Mouse (Mus musculus): Measurements from ENCODE around the gene Ppt2.

Ppt2 gene

DNA sequence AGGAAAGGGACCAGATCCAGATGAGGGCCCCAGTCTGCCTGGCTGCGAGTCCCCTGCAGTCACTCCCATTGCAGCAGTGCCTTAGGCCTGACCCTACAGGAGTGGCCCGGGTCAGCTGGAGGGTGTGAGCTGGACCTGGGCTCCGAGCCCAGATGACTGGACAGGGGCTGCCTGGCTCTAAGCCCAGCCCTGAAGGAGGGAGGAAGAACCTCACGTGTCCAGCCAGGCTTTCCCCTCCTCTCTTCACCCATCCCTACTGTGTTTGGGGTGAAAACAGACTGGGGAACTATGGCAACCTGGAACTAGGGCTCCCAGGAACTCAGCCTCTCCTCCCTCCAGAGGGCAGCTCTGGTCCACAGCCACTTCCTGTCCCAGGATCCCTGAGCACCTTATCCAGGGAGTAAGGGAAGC, 27.3 kb upstream of the Ppt2 start:
- in situ Hi-C loops (cut with MboI) = no loop called here

- in situ Hi-C loops (cut with MboI) = no loop called here
Observed at GRCm38 (mm10) chr17:34655160-34655559, 26.9 kb upstream of the Ppt2 start.

DNA sequence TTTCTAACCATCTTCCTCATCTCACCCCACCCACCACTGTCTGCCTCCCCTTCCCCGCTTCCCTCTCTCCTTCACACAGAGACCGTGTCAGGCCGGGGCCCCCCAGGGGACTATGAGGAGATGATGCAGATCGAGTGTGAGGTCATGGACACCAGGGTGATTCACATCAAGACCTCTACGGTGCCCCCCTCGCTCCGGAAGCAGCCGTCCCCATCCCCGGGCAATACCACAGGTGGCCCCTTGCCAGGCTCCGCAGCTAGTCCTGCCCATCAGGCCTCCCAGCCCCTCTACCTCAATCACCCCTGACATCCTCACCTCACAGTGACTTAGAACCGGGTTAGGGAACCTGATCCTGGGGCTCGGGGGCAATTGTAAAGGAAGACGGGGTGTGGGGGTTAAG, 26.1 kb upstream of the Ppt2 start:
- in situ Hi-C loops (cut with MboI) = no loop called here

DNA sequence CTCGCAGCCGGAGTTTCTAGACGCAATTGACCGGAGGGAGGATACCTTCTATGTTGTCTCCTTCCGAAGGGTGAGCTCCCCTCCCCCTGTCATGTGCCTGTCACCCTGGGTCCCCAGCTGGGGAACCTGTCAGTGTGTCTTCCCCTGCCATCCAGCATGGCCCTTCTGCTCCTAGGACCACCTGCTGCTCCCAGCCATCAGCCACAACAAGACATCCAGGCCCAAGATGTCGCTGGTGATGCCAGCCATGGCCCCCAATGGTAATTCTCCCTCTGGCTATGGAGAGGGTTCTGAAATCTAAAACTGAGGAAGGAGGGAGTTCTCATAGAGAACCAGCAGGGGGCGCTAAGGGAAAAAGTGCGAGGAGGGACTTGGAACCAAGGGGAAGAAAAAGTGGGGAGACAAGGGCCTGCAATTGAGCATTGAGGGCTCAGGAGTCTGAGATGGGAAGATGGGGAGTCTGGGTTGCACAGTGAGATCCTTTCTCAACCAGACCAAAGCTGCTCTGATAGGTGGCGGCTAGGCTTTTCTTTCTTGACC, 25.5 kb upstream of the Ppt2 start:
- in situ Hi-C loops (cut with MboI) = no loop called here

- in situ Hi-C loops (cut with MboI) = no loop called here
Observed at GRCm38 (mm10) chr17:34652985-34653384, 24.7 kb upstream of the Ppt2 start.

- in situ Hi-C loops (cut with MboI) = no loop called here
Observed at GRCm38 (mm10) chr17:34652546-34652945, 24.2 kb upstream of the Ppt2 start.

DNA sequence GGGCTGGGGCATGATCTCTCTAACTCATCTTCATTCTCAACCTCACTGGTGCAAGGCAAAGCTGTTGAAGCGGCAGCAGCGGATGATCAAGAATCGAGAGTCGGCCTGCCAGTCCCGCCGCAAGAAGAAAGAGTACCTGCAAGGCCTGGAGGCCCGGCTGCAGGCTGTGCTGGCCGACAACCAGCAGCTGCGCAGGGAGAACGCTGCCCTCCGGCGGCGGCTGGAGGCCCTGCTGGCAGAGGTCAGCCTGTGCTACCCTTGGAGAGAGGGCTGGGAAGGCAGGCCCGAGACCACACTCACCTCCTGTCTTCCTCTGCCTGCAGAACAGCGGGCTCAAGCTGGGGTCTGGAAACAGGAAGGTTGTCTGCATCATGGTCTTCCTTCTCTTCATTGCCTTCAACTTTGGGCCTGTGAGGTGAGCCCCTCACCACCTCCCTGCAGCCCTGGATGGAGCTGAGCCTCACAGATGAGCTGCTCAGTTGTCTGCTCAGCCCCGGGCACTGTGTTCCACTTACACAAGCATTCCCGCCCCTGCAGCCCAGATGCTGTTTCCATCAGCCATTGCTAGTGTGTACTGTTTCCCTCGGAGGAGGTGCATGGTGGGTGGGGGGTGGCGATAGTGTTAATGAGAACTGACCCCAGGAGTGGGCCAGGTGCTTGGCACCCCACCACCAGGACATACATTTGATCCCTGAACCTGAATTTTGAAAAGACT, 23.4 kb upstream of the Ppt2 start:
- in situ Hi-C loops (cut with MboI) = no loop called here

GRCm38 (mm10) chr17:34650781-34651180, 22.5 kb upstream of the Ppt2 start:
- in situ Hi-C loops (cut with MboI) = no loop called here

DNA sequence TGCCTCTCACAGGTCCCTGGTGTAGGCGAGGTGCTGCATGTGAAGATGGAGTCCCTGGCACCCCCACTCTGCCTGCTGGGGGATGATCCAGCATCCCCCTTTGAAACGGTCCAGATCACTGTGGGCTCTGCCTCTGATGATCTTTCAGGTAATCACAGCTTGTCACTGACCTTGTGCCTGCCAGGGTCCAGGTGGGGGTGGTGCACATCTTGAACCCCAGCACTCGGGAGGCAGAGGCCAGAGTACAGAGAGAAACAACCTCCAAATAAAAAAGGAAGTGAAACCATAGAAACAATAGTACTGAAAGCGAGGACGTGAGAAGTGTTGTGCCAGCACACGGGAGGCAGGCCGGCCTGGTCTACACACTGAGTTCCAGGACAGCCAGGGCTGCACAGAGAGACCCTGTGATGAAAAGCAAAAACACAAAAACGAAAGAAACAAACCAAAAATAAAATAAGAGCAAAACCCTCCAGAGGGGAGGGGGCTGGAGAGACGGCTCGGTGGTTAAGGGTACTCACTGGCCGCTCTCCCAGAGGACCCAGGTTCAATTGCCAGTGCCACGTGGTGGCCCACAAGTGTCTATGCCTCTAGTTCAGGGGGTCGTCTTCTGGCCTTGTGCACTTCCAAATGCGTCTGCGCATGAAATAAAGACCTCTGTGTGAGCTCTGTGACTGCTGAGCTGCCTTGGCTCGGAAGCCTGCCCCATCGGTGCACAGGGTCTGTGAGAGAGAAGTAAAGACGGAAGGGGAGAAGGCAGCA, 21.0 kb upstream of the Ppt2 start:
- in situ Hi-C loops (cut with MboI) = no loop called here

DNA sequence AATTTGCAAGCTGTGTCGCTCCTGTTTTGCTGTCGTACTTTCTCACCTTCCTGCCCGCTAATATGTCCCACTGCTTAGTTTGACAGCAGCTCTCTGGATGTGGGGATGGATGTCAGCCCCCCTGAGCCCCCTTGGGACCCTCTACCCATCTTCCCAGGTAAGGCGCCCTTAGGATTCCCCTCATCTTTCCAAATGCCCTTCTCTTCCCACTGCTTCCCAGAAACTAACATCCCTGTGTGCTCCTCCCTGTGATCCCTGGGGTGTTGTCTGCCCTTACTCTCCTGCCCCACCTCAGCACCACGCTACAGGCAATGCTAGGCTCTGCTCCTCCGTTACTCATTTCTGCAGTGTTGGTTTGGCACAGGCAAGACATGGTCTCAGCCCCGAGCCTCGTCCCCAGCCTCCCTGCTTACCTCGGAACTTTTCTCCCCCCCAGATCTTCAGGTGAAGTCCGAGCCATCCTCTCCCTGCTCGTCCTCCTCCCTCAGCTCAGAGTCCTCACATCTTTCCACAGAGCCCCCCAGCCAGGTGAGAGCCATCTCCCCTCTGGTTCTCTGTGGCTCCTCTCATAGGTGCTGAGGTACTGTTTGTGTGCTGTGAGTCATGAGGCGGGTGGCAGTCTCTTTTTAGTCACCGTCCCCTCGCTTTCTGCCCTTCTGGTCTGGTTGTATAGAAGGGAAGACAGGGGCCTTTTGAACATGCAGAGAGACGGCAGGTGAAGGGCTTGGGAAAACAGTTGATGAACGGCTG, 20.0 kb upstream of the Ppt2 start:
- in situ Hi-C loops (cut with MboI) = no loop called here

DNA sequence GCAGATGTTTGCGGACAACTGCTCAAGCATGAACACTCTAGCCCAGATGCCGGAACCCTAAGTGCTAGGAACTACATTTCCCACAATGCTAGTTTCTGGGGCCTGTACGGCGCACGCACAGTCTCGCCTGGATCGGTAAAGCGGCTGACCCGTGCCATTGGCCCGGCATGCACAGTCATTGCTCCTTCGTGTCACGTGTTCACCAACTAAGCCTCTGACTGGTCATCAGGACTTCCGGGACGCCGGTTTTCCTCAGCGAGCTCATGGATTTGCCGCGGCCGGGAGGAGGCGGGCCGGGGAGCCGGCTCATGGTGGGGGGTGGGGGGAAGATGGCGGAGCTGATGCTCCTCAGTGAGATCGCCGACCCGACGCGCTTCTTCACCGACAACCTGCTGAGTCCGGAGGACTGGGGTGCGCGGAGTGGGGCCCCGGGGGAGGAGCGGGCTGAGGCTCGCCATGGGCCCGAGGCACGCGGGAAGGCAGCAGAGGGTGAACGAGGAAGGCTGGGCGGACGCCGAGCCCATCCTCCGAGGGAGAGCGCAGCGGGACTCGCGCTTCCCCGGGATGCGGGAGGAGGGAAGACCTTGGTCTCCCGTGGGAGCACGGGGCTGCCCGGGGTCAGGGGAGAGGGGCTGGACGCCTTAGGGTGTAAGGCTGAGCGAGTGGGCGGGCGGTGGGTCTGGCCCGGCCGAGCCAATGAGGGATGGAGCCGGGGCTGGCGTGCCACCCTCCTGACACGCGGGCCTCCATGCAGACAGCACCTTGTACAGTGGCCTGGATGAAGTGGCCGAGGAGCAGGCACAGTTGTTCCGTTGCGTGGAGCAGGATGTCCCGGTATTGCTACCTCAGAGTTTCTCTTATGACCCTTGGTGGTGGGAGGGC, 18.8 kb upstream of the Ppt2 start, which contains the start of gene Atf6b:
TSS of gene Atf6b (plus strand) at position 241 of the 882 bp plus-strand sequence.
- in situ Hi-C loops (cut with MboI) = no loop called here

GRCm38 (mm10) chr17:34645831-34646511, 17.7 kb upstream of the Ppt2 start:
- in situ Hi-C loops (cut with MboI) = no loop called here

- in situ Hi-C loops (cut with MboI) = no loop called here
Observed at GRCm38 (mm10) chr17:34645256-34645829, 17.0 kb upstream of the Ppt2 start.

GRCm38 (mm10) chr17:34644608-34645007, 16.3 kb upstream of the Ppt2 start, which contains the start of gene Fkbpl:
Fkbpl (plus strand) TSS chr17:34644764.
- in situ Hi-C loops (cut with MboI) = no loop called here

GRCm38 (mm10) chr17:34643944-34644343, 15.6 kb upstream of the Ppt2 start:
- in situ Hi-C loops (cut with MboI) = no loop called here

DNA sequence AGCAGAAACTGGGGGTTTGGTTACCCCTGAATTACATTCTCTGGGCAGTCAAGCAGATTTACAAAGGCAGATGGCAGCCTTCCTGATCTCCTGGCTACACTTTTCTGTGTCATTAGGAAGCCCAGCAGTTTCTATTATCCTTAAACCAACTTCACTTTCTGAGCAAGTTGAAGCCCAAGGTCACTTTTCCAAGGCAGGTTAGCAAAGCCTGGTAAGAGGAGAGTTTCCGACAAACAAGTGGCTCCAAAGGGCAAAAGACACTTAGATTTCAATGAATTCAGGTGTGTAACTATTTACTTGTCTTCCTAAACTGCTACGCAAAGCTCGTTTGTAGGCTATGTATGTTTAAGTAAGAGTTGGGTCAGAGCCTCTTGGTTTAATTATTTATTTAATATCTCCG, 15.1 kb upstream of the Ppt2 start:
- in situ Hi-C loops (cut with MboI) = no loop called here

DNA sequence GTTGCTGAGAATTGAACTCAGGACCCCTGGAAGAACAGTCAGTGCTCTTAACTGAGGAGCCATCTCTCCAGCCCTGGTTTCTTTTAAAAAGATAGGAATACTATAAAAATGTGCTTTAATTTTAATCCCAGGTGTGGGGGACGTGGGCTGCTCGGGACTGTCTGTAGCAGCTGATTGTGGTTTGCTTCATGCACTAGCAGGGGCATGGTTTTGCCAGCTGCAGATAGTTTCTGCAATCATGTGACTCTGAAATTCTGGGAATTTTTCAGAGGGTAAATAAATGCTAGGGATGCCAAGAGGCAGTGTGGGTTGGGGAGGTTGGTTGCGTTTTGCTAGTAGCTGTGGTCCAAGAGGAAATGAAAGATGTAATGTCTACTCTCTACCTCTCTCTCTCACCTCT, 13.6 kb upstream of the Ppt2 start:
- in situ Hi-C loops (cut with MboI) = no loop called here

- in situ Hi-C loops (cut with MboI) = no loop called here
Observed at GRCm38 (mm10) chr17:34640778-34641601, 12.7 kb upstream of the Ppt2 start.

- in situ Hi-C loops (cut with MboI) = no loop called here
Observed at GRCm38 (mm10) chr17:34639461-34640255, 11.3 kb upstream of the Ppt2 start.

Measured in mature B cell (primary cell).